Mouse (Mus musculus) myocyte (in vitro differentiated cells): ENCODE results near the gene Gm3404.
"Not testable (repeated sequence)": the region's sequence is repeated elsewhere in the genome, so short reads cannot be mapped to it uniquely, and the experiment has no call there.

Source experiments
- E2F4 ChIP-seq: IDR thresholded peaks from one replicate; pipeline ENCODE4 v1.6.1; 2011; ENCODE audit warnings: mild to moderate bottlenecking, control low read depth, moderate library complexity; ENCODE audit not compliant: insufficient read depth
- MAX ChIP-seq: IDR thresholded peaks from one replicate; pipeline ENCODE4 v1.6.1; 2011; ENCODE audit warnings: low read depth, mild to moderate bottlenecking, control low read depth
- MYOD1 ChIP-seq, 3 experiments: IDR thresholded peaks; one replicate each; pipeline ENCODE4 v1.6.1; 2011; ENCODE audit warnings: control low read depth in 2 of 3, low read depth in 2 of 3, mild to moderate bottlenecking in 2 of 3, moderate library complexity in 1 of 3; ENCODE audit not compliant: insufficient read length in 2 of 3, control insufficient read depth in 1 of 3
- POLR2A ChIP-seq: IDR thresholded peaks from one replicate; pipeline ENCODE4 v1.6.1; 2011; ENCODE audit warnings: low read depth, mild to moderate bottlenecking, control low read depth, moderate library complexity; ENCODE audit not compliant: insufficient read length

- not testable (repeated sequence) for TF ChIP-seq E2F4; POLR2A; MYOD1 (IDR thresholded peaks at IDR 0.05; ENCODE audit: control insufficient read depth in 1 of 3, insufficient read length in 2 of 3, low read depth in 2 of 3); MAX
These were observed 34.5 kb upstream of the Gm3404 start, which contains the start of gene Gm6370 for GRCm38 (mm10) chr5:146491063-146491462.
